Comparison of ENCODE assay signal across 15 mouse cellular contexts in genomic region chr2:79647094-79647493, GRCm38 (mm10). TPM values are rescaled to one million over a fixed set of nuclear protein-coding genes. Genes with fewer than 3 reads are reported as not detected.
DNase-seq lines count a peak whose midpoint lies in the region; ATAC-seq and TF ChIP-seq lines count a peak whose summit lies in the region.
"Had no signal": no experiment of that assay in that cellular context is flagged by ENCODE, and none has a peak within 500 bp of the region (broad histone marks: within the 10 kb centered on the region; RNA-seq: fewer than 3 reads in every experiment).

No protein-coding gene starts in this region.

- peaks cover 44% of the 10 kb centered on the region for H3K36me3 ChIP-seq in heart, embryonic 10.5 days
- peaks cover 13% of the 10 kb centered on the region; the same call in 1 of the 2 replicates for H3K36me3 ChIP-seq in intestine, embryonic 15.5 days
- peaks cover 39% of the 10 kb centered on the region for H3K36me3 ChIP-seq in intestine, postnatal 0 days (ENCODE audit: control insufficient read depth, insufficient read depth)
- no peaks in the 10 kb centered on the region; the same call in 1 of the 2 replicates for H3K36me3 ChIP-seq in neural tube, embryonic 11.5 days (ENCODE audit: control insufficient read depth, insufficient read depth, low read length)

- 0 out of 2 replicates have a peak overlapping the region, but pooled peaks have one; percentile 7 for H3K4me2 ChIP-seq in intestine, embryonic 15.5 days (replicated peaks)
- H3K4me2 ChIP-seq in intestine, postnatal 0 days (replicated peaks; ENCODE audit: low read depth): no peak overlapping the region
- no peak overlapping the region for H3K4me2 ChIP-seq in neural tube, embryonic 11.5 days (ENCODE audit: low read depth)
- H3K4me2 ChIP-seq: embryonic facial prominence, embryonic 15.5 days; neural tube, embryonic 12.5 days had no signal

- TF ChIP-seq CTCF in intestine, postnatal 0 days (IDR thresholded peaks at IDR 0.05; ENCODE audit: low read depth): no peak

- DNase-seq in heart, adult 18-20 months: peak; percentile 18 to 30
- DNase-seq in heart, embryonic 10.5 days (ENCODE audit: low spot score): no peak
- DNase-seq in neural tube, embryonic 11.5 days (ENCODE audit: low spot score): no peak
- no peak for DNase-seq in neural tube, embryonic 10.5 days (ENCODE audit: extremely low spot score, low spot score)
- DNase-seq in right cerebral cortex, postnatal 14 days: no peak
- DNase-seq in embryo, embryonic 9.5 days (ENCODE audit: extremely low spot score): no peak
- DNase-seq: right cerebral cortex, postnatal 25 days had no signal

- H3K27ac ChIP-seq in heart, embryonic 10.5 days: no peak overlapping the region; the same call in 1 of the 2 replicates
- H3K27ac ChIP-seq in intestine, embryonic 15.5 days: no peak overlapping the region
- H3K27ac ChIP-seq in intestine, postnatal 0 days (ENCODE audit: low read depth, low read length): no peak overlapping the region
- 0 out of 2 replicates have a peak overlapping the region, but pooled peaks have one; percentile 17 for H3K27ac ChIP-seq in neural tube, embryonic 11.5 days (ENCODE audit: low read depth, low read length)
- H3K27ac ChIP-seq: embryonic facial prominence, embryonic 15.5 days; forebrain, embryonic 10.5 days; hindbrain, postnatal 0 days; neural tube, embryonic 12.5 days had no signal

- peaks cover 22% of the 10 kb centered on the region for H3K4me1 ChIP-seq in heart, embryonic 10.5 days
- H3K4me1 ChIP-seq in intestine, embryonic 15.5 days (replicated peaks): peaks cover 10% of the 10 kb centered on the region; the same call in 1 of the 2 replicates
- no peaks in the 10 kb centered on the region; the same call in 1 of the 2 replicates for H3K4me1 ChIP-seq in intestine, postnatal 0 days (replicated peaks; ENCODE audit: control insufficient read depth, insufficient read depth, low read length)
- no peaks in the 10 kb centered on the region for H3K4me1 ChIP-seq in neural tube, embryonic 11.5 days (ENCODE audit: control insufficient read depth, insufficient read depth, low read length)
- H3K4me1 ChIP-seq: neural tube, embryonic 12.5 days had no signal

- H3K27me3 ChIP-seq in heart, embryonic 10.5 days (ENCODE audit: insufficient read depth, poor library complexity, severe bottlenecking): no peaks in the 10 kb centered on the region
- no peaks in the 10 kb centered on the region for H3K27me3 ChIP-seq in intestine, embryonic 15.5 days (replicated peaks)
- no peaks in the 10 kb centered on the region for H3K27me3 ChIP-seq in intestine, postnatal 0 days (replicated peaks; ENCODE audit: control insufficient read depth, insufficient read depth, low read length)
- H3K27me3 ChIP-seq in neural tube, embryonic 11.5 days (ENCODE audit: control insufficient read depth, insufficient read depth, low read length): no peaks in the 10 kb centered on the region
- H3K27me3 ChIP-seq: CH12.LX; embryonic facial prominence, embryonic 15.5 days; megakaryocyte, embryonic 14.5 days; neural tube, embryonic 12.5 days had no signal

- no peak overlapping the region for H3K9ac ChIP-seq in intestine, embryonic 15.5 days
- H3K9ac ChIP-seq in intestine, postnatal 0 days (ENCODE audit: low read depth, low read length): no peak overlapping the region; the same call in 1 of the 2 replicates
- H3K9ac ChIP-seq in neural tube, embryonic 11.5 days (ENCODE audit: low read length): no peak overlapping the region
- H3K9ac ChIP-seq: embryonic facial prominence, embryonic 15.5 days; neural tube, embryonic 12.5 days had no signal

- 23% methylated on average over 4 of the region's 4 CpGs for WGBS in heart, embryonic 10.5 days
- 69% methylated on average over 4 of the region's 4 CpGs for WGBS in intestine, embryonic 15.5 days
- WGBS in intestine, postnatal 0 days: 64% methylated on average over 4 of the region's 4 CpGs
- WGBS in neural tube, embryonic 11.5 days: 57% methylated on average over 4 of the region's 4 CpGs

- ATAC-seq in intestine, embryonic 15.5 days: no peak
- ATAC-seq in intestine, postnatal 0 days: no peak
- no peak for ATAC-seq in neural tube, embryonic 11.5 days (ENCODE audit: insufficient read depth, low FRiP score, low TSS enrichment)

- H3K4me3 ChIP-seq in heart, embryonic 10.5 days: no peak overlapping the region
- H3K4me3 ChIP-seq in intestine, embryonic 15.5 days (replicated peaks): no peak overlapping the region
- H3K4me3 ChIP-seq in intestine, postnatal 0 days (ENCODE audit: low read depth, low read length): no peak overlapping the region
- H3K4me3 ChIP-seq in neural tube, embryonic 11.5 days (ENCODE audit: low read depth, low read length): no peak overlapping the region
- H3K4me3 ChIP-seq: embryonic facial prominence, embryonic 15.5 days; forebrain, embryonic 10.5 days; megakaryocyte, embryonic 14.5 days; neural tube, embryonic 12.5 days had no signal

- H3K9me3 ChIP-seq in heart, embryonic 10.5 days: no peaks in the 10 kb centered on the region
- H3K9me3 ChIP-seq in intestine, embryonic 15.5 days: no peaks in the 10 kb centered on the region
- no peaks in the 10 kb centered on the region for H3K9me3 ChIP-seq in intestine, postnatal 0 days (ENCODE audit: control insufficient read depth)
- H3K9me3 ChIP-seq in neural tube, embryonic 11.5 days (ENCODE audit: control insufficient read depth, low read length): no peaks in the 10 kb centered on the region
- H3K9me3 ChIP-seq: embryonic facial prominence, embryonic 15.5 days; forebrain, embryonic 10.5 days; megakaryocyte, embryonic 14.5 days; neural tube, embryonic 12.5 days had no signal

RNA-seq across cellular contexts. Expression of gene Itprid2, which starts 11.9 kb away (rescaled TPM):
- 10 to 100 TPM; 20.0 to 21.0 TPM for total RNA-seq in heart, adult 18-20 months (2021)
- polyA plus RNA-seq in heart, embryonic 10.5 days (2016; fragmentation: Nextera tagmentation; extraction: Ambion mirVana): 6.5 and 7.4 TPM in 2 replicates
- 19.5 and 20.5 TPM in 2 replicates for polyA plus RNA-seq in intestine, embryonic 15.5 days (2015; fragmentation: Nextera tagmentation; extraction: Ambion mirVana)
- polyA plus RNA-seq in intestine, postnatal 0 days (2015; fragmentation: Nextera tagmentation; extraction: Ambion mirVana): 21.1 and 22.0 TPM in 2 replicates
- 10.0 and 12.2 TPM in 2 replicates for polyA plus RNA-seq in neural tube, embryonic 11.5 days (2014; fragmentation: Nextera tagmentation; extraction: Ambion mirVana)

Comparison
In these comparisons a context has a peak if more than half of its experiments do, and no peak if none do; other contexts are left out.
1. DNase-seq: peak in heart, adult 18-20 months (2 of 2); none in heart, embryonic 10.5 days (single experiment), neural tube, embryonic 11.5 days (single experiment), neural tube, embryonic 10.5 days (single experiment), right cerebral cortex, postnatal 14 days (single experiment) and embryo, embryonic 9.5 days (single experiment).